Mouse (Mus musculus) embryonic facial prominence, embryonic 14.5 days (tissue): ENCODE measurements around the gene Pin1. TPM values are rescaled to one million over a fixed set of nuclear protein-coding genes. Genes with fewer than 3 reads are reported as not detected.
"Not testable (repeated sequence)": the region's sequence is repeated elsewhere in the genome, so short reads cannot be mapped to it uniquely, and the experiment has no call there.

Experiments used
- ATAC-seq: fragments of 200-750 bp; cut with Nextera tagmentation; 2 replicates; pipeline ENCODE4 v1.8.0; 2017; ENCODE audit warnings: low read depth, moderate number of reproducible peaks, moderate TSS enrichment
- DNase-seq: peaks from one replicate; pipeline ENCODE4 v3.0.0-alpha.2; 2015; ENCODE audit warnings: low spot score
- H3K27ac ChIP-seq: fragments of 300-500 bp; sonication (generic); replicated peaks from 2 replicates; pipeline ENCODE4 v1.5.1; 2014; ENCODE audit warnings: low read depth, mild to moderate bottlenecking, low read length, moderate library complexity
- H3K27me3 ChIP-seq: fragments of 300-500 bp; sonication (generic); replicated peaks from 2 replicates; pipeline ENCODE4 v1.6.1; 2014; ENCODE audit warnings: low read length; ENCODE audit not compliant: control insufficient read depth, insufficient read depth
- H3K36me3 ChIP-seq: fragments of 300-500 bp; sonication (generic); 2 replicates; pipeline ENCODE4 v1.6.1; 2014; ENCODE audit warnings: low read length, mixed read lengths; ENCODE audit not compliant: control insufficient read depth, insufficient read depth
- H3K4me1 ChIP-seq: fragments of 300-500 bp; sonication (generic); 2 replicates; pipeline ENCODE4 v1.6.1; 2014; ENCODE audit warnings: antibody characterized with exemption, low read length; ENCODE audit not compliant: control insufficient read depth, insufficient read depth
- H3K4me2 ChIP-seq: fragments of 300-500 bp; sonication (generic); 2 replicates; pipeline ENCODE4 v1.6.1; 2014; ENCODE audit warnings: low read depth, mild to moderate bottlenecking, low read length, moderate library complexity, mixed read lengths
- H3K4me3 ChIP-seq: fragments of 300-500 bp; sonication (generic); 2 replicates; pipeline ENCODE4 v1.5.1; 2014; ENCODE audit warnings: low read depth, mild to moderate bottlenecking, low read length
- H3K9ac ChIP-seq: fragments of 300-500 bp; sonication (generic); 2 replicates; pipeline ENCODE4 v1.6.1; 2014; ENCODE audit warnings: low read depth, mild to moderate bottlenecking, low read length, moderate library complexity, mixed read lengths
- H3K9me3 ChIP-seq: fragments of 300-500 bp; sonication (generic); 2 replicates; pipeline ENCODE4 v1.6.1; 2016; ENCODE audit warnings: low read length; ENCODE audit not compliant: control insufficient read depth
- WGBS: fragments of 180-500 bp; shearing (Covaris S2); extraction: QIAGEN DNeasy Blood & Tissue Kit; methylation state at CpG from one replicate; pipeline ENCODE4 v1.1.7; 2014; 5-methylcytosine and 5-hydroxymethylcytosine counted together
- polyA plus RNA-seq: library from polyadenylated mRNA; unstranded; fragments of >200 nt; fragmentation: Nextera tagmentation; extraction: Ambion mirVana; gene quantifications from 2 replicates; pipeline ENCODE4 v1.2.1, GENCODE M21; 2014

Pin1 gene
- polyA plus RNA-seq, 1 experiment from 2014 or later = 46.3 TPM

- H3K4me2 ChIP-seq = no peak overlapping the region
- WGBS = 52% methylated on average over 6 of the region's 7 CpGs
- H3K4me1 ChIP-seq = no peaks in the 10 kb centered on the region
- no peak overlapping the region for H3K27ac ChIP-seq
- no peaks in the 10 kb centered on the region for H3K9me3 ChIP-seq
- H3K9ac ChIP-seq = no peak overlapping the region
- H3K36me3 ChIP-seq = no peaks in the 10 kb centered on the region
- H3K4me3 ChIP-seq = no peak overlapping the region
- H3K27me3 ChIP-seq = no peaks in the 10 kb centered on the region
- ATAC-seq (peak; percentile 90), DNase-seq (peak; percentile 79)
Observed at GRCm38 (mm10) chr9:20681546-20682388, 29.9 kb downstream of the Pin1 start.

- Histone ChIP-seq H3K4me1 (no peaks in the 10 kb centered on the region), H3K36me3 (no peaks in the 10 kb centered on the region), H3K27me3 (no peaks in the 10 kb centered on the region), H3K4me3 (no peak overlapping the region), H3K9me3 (no peaks in the 10 kb centered on the region), H3K9ac (no peak overlapping the region), H3K27ac (no peak overlapping the region), H3K4me2 (no peak overlapping the region)
- no peak for DNase-seq
- ATAC-seq = peak; percentile 67
- WGBS = 39% methylated on average over 2 of the region's 2 CpGs
Observed at GRCm38 (mm10) chr9:20682389-20682722, 30.5 kb downstream of the Pin1 start.

DNA sequence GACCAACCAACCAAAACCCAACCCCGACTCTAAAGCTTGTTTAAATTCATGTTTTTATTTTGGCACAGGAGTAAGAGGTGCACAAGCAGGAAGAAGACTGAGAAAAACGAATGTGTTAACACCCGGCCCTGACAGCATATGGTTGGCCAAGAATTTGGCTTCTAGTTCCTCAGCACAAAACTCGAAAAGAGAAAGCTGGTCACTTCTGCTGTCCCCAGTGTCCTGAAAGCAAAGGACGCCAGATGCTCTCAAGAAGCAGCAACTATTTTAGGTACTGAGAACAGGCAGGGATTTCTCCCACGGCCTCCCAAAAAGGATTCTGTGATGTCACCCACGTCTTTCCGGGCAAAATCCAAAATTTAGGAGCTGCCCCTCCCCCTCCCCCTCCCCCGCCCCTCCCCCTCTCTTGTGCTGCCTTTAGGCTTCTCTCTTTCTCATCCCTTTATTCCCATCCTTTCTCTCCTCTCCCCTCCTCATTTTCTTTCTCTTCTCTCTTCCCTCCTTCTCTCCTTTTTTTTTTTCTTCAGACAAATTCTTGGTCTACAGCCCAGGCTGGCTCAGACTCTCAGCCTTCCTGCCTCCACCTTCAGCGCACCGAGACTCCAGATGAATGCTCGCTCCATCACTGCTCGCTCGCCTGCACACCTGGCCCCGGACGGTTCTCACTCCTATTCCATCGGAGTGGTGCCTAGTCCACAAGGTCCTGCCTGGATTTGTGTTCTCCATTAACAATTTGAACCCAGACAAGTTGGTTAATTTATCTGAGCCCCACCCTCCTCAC is 33.4 kb downstream of the Pin1 start:
- Histone ChIP-seq H3K9me3 (no peaks in the 10 kb centered on the region), H3K4me1 (no peaks in the 10 kb centered on the region), H3K4me3 (no peak overlapping the region), H3K9ac (no peak overlapping the region), H3K27me3 (no peaks in the 10 kb centered on the region), H3K27ac (no peak overlapping the region), H3K4me2 (no peak overlapping the region), H3K36me3 (no peaks in the 10 kb centered on the region)
- ATAC-seq (no peak), DNase-seq (no peak)
- WGBS = 50% methylated on average over 17 of the region's 17 CpGs

GRCm38 (mm10) chr9:20689403-20689802 is 37.5 kb downstream of the Pin1 start:
- Histone ChIP-seq H3K4me2 (no peak overlapping the region), H3K4me3 (no peak overlapping the region), H3K9ac (no peak overlapping the region), H3K4me1 (no peaks in the 10 kb centered on the region), H3K27me3 (peaks cover 5% of the 10 kb centered on the region), H3K27ac (no peak overlapping the region), H3K9me3 (no peaks in the 10 kb centered on the region), H3K36me3 (no peaks in the 10 kb centered on the region)
- WGBS = 20% methylated on average over 1 of the region's 1 CpGs
- no peak for DNase-seq
- no peak for ATAC-seq

DNA sequence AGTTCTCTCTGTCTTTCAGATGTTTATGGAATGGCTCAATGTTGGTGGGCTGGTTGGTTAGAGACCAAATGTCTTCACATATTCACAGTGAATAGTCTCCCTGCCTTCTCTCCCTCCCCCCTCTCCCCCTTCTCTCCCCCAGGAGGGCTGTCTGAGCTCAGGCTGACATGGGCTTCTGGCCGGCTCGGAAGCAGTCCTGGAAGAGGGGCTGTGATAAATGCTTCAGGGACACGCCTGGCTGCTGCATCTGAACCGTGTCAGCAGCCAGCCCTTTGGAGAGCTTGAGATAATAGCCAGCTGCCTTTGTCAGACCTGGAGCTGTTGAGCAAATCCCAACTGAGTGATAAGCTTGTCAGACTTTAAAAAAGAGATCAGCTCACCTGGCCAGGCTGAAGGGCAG is 38.0 kb downstream of the Pin1 start:
- H3K36me3 ChIP-seq = no peaks in the 10 kb centered on the region
- no peak overlapping the region for H3K9ac ChIP-seq
- no peaks in the 10 kb centered on the region for H3K9me3 ChIP-seq
- no peak overlapping the region for H3K4me3 ChIP-seq
- peaks cover 3% of the 10 kb centered on the region; the same call in 1 of the 2 replicates for H3K4me1 ChIP-seq
- H3K4me2 ChIP-seq = no peak overlapping the region
- DNase-seq (no peak), ATAC-seq (peak; percentile 53; the same call in 1 of the 2 replicates)
- WGBS = 0% methylated on average over 4 of the region's 4 CpGs
- H3K27me3 ChIP-seq = peaks cover 11% of the 10 kb centered on the region
- no peak overlapping the region for H3K27ac ChIP-seq

GRCm38 (mm10) chr9:20690449-20690848 is 38.6 kb downstream of the Pin1 start:
- H3K4me1 ChIP-seq, H3K36me3 ChIP-seq, H3K9ac ChIP-seq, ATAC-seq, H3K27ac ChIP-seq, H3K4me2 ChIP-seq, H3K9me3 ChIP-seq, DNase-seq, H3K4me3 ChIP-seq: not testable (repeated sequence)
- peaks cover 15% of the 10 kb centered on the region for H3K27me3 ChIP-seq
- 88% methylated on average over 2 of the region's 2 CpGs for WGBS

- H3K9me3 ChIP-seq = no peaks in the 10 kb centered on the region
- no peak overlapping the region for H3K4me3 ChIP-seq
- H3K4me2 ChIP-seq = no peak overlapping the region
- ATAC-seq (no peak), DNase-seq (no peak)
- H3K9ac ChIP-seq = no peak overlapping the region
- H3K4me1 ChIP-seq = peaks cover 4% of the 10 kb centered on the region; the same call in 1 of the 2 replicates
- no peak overlapping the region for H3K27ac ChIP-seq
- no peaks in the 10 kb centered on the region for H3K36me3 ChIP-seq
- H3K27me3 ChIP-seq = peaks cover 18% of the 10 kb centered on the region
- WGBS = 89% methylated on average over 3 of the region's 3 CpGs
Observed at GRCm38 (mm10) chr9:20692863-20693262, 41.0 kb downstream of the Pin1 start.

GRCm38 (mm10) chr9:20694721-20695235 is 42.9 kb downstream of the Pin1 start:
- Histone ChIP-seq H3K4me2 (peak overlapping the region; percentile 50), H3K36me3 (no peaks in the 10 kb centered on the region), H3K4me1 (peaks cover 4% of the 10 kb centered on the region; the same call in 1 of the 2 replicates), H3K9me3 (no peaks in the 10 kb centered on the region), H3K27me3 (peaks cover 18% of the 10 kb centered on the region), H3K27ac (no peak overlapping the region), H3K9ac (peak overlapping the region; percentile 32), H3K4me3 (peak overlapping the region; percentile 24)
- DNase-seq (no peak), ATAC-seq (no peak)
- 0% methylated on average over 15 of the region's 25 CpGs for WGBS
